Mouse (Mus musculus): ENCODE results near the gene Atg4d. TPM values are rescaled to one million over a fixed set of nuclear protein-coding genes. Genes with fewer than 3 reads are reported as not detected.
"Not testable (repeated sequence)": the region's sequence is repeated elsewhere in the genome, so short reads cannot be mapped to it uniquely, and the experiment has no call there.

The Atg4d gene
- total RNA-seq, 2 experiments from 2014 or later: 29.7 to 33.9 TPM

DNA sequence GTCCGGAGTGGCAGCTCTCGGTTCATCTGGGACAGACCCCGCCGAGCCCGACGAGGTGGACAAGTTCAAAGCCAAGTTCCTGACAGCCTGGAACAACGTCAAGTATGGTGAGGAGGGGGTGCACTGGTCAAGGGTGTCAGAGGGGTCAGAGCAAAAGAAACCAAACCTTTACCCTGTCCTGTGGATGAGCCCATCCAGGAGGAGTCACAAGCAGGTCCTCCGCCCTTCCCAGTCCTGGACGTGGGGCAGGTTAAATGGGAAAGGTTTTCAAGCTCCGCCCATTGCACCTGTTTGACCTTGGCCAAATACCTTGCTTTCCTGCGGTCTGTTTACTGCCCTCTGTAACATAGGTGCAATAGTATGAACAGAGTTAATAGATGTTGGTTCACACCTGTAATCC lies 518 bp downstream of the Atg4d start:
- intact Hi-C loops (cut with DNase I): no loop called here
- peak in 1 of 2 experiments; percentile 51 for DNase-seq (ENCODE audit: extremely low spot score in 1 of 2, low spot score in 2 of 2)

DNA sequence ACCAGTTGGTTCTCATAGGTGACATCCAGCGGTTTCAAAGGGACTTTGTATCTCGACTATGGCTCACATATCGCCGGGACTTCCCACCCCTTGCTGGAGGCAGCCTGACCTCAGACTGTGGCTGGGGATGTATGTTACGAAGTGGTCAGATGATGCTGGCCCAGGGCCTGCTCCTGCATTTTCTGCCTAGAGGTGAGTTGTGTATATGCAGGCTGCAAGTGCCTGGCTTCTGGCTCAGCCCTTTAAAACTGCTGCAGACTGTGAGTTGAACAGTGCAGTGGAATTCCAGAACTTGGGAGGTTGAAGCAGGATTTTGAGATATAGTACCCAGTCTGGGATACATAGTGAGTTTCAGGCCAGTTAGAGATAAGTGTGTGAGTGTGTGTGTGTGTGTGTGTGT lies 1.8 kb downstream of the Atg4d start:
- intact Hi-C loops (cut with DNase I): no loop called here
- DNase-seq (ENCODE audit: extremely low spot score in 1 of 2, low spot score in 2 of 2): no peak

DNA sequence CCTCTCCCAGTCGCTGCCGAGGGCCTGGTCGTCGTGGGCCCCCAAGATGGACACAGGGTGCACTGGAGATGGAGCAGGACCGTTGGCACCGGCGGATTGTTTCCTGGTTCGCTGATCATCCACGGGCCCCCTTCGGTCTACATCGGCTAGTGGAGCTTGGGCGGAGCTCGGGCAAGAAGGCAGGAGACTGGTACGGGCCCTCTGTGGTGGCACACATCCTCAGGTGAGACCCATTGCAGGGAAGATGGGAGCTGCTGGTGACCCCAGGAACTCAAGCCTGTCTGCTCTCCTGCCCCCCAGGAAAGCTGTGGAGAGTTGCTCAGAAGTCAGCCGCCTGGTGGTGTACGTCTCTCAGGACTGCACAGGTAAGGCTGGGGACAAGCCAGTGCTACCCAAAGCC lies 3.2 kb downstream of the Atg4d start:
- intact Hi-C loops (cut with DNase I): no loop called here
- DNase-seq (ENCODE audit: extremely low spot score in 1 of 2, low spot score in 2 of 2): no peak

DNA sequence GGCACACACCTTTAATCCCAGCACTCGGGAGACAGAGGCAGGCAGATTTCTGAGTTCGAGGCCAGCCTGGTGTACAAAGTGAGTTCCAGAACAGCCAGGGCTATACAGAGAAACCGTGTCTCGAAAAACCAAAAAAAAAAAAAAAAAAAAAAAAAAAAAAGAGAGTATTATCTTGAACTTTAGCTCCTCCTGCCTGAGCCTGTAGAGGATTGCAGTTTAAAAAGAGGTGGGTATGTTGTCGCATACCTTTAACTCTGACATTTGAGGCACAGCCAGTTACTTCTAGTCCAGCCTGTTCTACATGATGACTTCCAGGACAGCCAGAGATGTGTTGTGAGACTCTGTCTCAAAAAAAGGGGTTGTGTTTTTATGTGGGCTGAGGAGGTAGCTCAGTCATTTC lies 4.5 kb downstream of the Atg4d start:
- intact Hi-C loops (cut with DNase I); DNase-seq (ENCODE audit: extremely low spot score in 1 of 2, low spot score in 2 of 2): not testable (repeated sequence)

DNA sequence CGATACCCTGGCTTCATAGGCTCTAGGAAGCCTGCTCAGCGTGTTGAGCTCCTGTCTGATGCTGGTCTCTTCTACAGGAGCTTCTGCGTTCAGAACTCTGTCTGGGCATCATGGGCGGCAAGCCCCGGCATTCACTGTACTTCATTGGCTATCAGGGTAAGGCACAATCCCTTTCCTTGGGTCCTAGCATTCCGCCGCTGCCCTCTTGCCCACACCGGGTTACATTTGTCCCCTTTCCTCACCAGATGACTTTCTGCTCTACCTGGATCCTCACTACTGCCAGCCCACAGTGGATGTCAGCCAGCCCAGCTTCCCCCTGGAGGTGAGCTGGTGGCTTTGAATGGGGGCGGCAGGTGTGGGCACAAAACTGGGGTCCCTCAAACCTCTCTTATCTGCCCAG lies 7.3 kb downstream of the Atg4d start:
- intact Hi-C loops (cut with DNase I): no loop called here
- DNase-seq (ENCODE audit: extremely low spot score in 1 of 2, low spot score in 2 of 2): no peak

DNA sequence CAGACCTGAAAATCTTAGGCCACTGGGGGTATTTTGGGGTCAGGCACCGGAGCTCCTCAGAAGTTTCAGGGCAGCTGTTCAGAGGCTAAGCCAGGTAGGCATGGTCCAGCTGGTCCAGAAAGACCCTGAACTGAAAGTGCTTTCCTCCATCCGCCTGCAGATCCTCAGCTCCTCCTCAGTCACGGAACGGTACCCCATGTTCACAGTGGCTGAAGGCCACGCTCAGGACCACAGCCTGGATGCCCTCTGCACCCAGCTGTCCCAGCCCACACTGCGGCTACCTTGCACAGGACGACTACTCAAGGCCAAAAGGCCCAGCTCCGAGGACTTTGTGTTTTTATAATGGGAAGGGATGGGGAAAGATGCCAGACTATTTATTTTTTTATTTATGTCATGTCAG lies 8.0 kb downstream of the Atg4d start:
- intact Hi-C loops (cut with DNase I): no loop called here
- no peak for DNase-seq (ENCODE audit: extremely low spot score in 1 of 2, low spot score in 2 of 2)

DNA sequence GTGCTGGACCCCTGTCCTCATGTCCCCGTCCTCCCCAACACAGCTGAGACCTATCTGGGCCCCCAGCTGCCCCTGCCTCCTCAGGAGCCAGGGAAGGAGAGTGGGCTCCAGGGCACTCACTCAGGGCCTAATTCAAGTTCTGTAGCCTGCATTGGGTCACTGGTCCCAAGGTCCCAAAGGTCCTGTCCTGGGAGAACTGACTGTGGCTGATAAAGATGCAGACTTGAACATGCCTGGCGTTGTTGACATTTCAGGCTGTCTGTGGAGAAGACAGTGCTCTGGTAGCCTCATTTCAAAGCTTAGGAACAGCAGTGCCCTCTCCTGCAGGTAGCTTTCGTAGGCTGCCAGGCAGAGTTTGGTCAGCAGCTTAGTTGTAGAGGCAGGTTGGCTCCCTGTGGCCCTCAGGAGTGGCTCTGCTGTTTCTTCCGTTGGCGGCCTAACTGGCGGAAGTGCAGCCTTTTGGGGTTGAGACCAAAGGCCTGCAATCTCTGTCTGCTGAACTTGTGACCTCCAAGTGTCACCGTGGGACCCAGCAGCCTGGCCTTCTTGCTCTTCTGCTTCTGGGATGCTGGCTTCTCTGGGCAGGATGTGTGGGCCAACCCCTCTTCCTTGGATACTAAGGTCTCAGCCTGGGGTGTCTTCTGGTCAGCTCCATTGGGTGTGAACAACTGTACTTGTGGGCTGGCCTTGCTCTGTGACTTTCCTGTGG lies 8.6 kb downstream of the Atg4d start:
- intact Hi-C loops (cut with DNase I): no loop called here

DNA sequence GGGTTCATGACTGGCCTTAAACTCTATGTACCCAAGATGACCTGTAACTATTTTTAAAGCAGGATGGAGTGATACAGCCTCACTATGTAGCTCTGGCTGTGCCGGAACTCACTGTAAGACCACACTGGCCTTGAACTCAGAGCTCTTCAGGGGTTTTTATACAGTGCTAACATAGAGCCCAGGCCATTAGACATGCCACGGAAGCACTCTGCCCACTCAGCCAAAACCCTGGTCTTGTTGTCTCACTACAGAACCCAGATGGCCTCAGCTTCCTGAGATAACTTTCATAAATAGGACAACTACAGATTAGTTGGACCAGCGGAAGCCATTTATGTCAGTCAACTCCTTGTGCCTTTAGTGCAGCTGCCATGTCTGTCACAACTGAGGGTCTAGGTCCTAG lies 9.2 kb downstream of the Atg4d start:
- no peak for DNase-seq (ENCODE audit: extremely low spot score in 1 of 2, low spot score in 2 of 2)

More for the DNA sequence above, 8.6 kb downstream of the Atg4d start:
- no peak for DNase-seq (ENCODE audit: extremely low spot score in 1 of 2, low spot score in 2 of 2)

DNA sequence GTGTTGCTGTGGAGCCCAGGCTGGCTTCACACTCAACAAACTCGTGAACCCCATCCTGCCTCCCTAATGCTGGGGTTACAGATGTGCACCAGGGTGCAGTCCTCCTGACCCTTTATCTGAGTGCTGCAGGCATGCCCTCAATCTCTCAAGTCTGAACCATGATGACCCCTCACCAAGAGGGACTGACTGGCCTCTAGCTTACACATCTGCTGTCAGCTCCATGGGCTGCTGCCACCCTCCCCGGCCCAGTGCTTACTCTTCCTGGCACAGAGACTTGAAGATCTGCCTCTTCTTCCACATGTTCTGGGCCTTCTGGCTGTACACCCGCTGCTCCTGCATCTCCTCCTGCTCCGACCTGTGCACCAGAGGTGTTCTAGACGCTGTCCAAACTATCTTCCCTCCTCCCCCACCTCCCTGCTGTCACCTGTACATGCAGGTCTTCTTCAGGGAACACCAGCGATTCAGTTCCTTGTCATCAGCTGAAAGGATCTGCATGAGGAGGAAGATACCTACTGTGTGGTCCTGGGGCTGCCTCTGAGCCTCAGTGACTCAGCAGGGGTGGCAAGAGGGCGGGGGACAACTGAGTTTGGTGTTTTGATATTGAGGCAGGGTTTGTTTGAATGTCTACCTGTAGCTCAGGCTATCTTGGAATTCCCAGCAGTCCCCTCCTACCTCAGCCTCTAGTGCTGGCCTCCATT lies 10.1 kb downstream of the Atg4d start:
- DNase-seq (ENCODE audit: extremely low spot score in 1 of 2, low spot score in 2 of 2): no peak
- intact Hi-C loops (cut with DNase I): no loop called here

More for the DNA sequence above, 9.2 kb downstream of the Atg4d start:
- intact Hi-C loops (cut with DNase I): no loop called here

DNA sequence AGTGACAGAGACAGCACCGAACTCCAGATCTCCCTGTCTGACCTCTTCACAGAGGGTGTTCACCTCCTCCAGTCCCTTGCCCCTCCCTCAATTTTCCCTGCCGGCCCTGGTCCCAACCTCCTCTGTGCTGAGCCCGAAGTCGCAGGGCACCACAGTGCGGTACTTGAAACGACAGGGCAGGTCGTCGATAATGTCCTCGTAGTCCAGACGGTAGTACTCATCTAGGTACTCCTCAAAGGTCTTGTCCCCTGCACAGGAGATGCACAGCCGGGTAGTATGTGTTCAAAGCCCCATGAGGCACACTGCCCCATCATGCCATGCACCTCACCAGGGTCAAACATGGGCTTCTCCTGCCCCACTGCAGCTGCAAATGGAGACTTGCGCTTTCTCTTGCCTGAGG lies 10.6 kb downstream of the Atg4d start:
- intact Hi-C loops (cut with DNase I): no loop called here
- DNase-seq (ENCODE audit: extremely low spot score in 1 of 2, low spot score in 2 of 2): no peak

DNA sequence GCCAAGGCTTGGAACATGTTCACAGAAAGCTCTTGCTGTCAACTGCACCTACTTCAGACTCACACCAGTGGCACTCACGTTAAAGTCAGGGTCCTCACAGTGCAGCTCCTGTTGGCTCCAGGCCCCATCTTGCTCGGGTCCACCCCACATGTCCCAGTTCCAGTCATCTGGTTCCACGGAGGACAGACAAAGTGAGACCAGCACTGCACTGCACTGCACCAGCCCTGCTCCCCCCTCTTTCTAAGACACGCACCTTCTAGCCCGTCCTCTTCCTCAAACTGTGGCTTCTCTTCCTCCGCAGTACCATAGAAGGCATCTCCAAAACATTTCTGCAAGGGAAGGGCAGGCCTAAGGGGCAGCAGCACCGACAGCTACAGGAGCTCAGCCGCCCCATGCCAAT lies 11.2 kb downstream of the Atg4d start:
- DNase-seq (ENCODE audit: extremely low spot score in 1 of 2, low spot score in 2 of 2): no peak
- intact Hi-C loops (cut with DNase I): no loop called here

DNA sequence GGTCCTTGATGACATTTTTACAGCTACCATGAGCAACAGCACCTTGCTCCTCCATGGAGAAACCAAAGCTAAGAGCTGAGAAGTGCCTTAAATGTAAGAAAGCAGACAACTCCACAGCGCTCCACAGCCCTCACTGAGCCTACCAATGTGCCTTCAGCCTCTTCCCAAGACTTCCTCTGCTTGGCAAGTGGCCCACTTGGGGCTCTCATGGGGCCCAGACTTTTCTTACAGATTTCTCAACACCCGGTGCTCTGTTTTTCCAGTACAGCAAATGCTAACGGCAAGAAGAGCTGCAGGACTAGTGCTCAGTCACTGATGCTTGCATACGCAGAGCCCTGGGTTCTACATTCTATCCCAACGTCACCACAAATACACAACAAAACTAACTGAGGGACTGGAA lies 12.7 kb downstream of the Atg4d start:
- intact Hi-C loops (cut with DNase I): no loop called here
- DNase-seq (ENCODE audit: extremely low spot score in 1 of 2, low spot score in 2 of 2): no peak

DNA sequence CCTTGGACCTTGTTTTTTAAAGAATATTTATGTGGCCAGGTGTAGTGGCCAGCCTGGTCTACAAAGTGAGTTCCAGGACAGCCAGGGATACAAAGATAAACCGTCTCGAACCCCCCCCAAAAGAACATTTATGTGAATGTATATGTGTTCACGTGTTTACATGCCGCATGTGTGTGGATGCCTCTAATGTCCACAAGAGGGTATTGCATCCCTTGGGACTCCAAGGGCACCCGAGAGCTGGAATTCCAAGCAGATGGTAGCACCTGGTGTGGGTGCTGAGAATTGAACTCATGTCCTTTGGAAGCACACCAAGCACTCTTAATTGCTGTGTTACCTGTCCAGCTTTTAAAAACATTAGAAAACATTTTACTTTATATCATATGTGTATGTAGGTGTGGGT lies 18.5 kb downstream of the Atg4d start:
- intact Hi-C loops (cut with DNase I): no loop called here
- DNase-seq (ENCODE audit: extremely low spot score in 1 of 2, low spot score in 2 of 2): no peak

DNA sequence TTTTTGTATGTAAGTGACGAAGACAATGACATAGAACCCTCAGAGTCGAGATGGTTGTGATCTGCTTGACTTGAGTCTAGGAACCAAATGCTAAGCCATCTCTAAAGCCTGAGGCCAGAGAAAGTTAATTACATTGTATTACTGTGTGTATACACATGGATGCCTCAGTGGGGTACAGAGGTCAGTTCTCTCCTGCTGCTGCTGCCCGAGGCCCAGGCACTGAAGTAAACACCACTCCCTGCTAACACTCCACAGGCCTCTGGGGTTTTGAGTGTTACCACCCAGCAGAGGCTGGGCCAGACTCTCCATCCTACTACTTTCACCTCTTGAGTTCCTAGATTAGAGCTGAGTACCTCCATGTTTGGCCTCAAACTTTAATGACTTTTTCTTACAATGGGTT lies 18.9 kb downstream of the Atg4d start:
- intact Hi-C loops (cut with DNase I): no loop called here
- no peak for DNase-seq (ENCODE audit: extremely low spot score in 1 of 2, low spot score in 2 of 2)

DNA sequence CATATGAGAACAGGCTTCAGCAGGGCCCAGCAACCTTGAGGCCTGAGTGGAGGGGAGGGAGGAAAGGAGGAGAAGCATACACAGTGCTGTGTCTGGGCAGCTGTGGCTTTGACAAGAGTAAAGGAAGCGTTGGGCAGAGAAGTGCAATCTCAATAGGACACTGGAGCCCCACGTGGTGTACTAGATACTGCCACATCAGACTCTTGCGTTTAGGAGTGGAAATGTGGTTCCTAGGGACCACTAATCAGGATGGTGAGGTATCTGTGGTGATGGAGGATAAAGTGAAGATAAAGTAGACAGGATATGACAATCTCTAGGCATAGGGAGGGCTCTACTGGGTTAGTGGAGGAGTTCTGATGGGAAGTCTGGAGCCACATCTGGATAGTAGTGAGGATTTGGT lies 21.7 kb downstream of the Atg4d start:
- intact Hi-C loops (cut with DNase I): no loop called here
- DNase-seq (ENCODE audit: extremely low spot score in 1 of 2, low spot score in 2 of 2): no peak

DNA sequence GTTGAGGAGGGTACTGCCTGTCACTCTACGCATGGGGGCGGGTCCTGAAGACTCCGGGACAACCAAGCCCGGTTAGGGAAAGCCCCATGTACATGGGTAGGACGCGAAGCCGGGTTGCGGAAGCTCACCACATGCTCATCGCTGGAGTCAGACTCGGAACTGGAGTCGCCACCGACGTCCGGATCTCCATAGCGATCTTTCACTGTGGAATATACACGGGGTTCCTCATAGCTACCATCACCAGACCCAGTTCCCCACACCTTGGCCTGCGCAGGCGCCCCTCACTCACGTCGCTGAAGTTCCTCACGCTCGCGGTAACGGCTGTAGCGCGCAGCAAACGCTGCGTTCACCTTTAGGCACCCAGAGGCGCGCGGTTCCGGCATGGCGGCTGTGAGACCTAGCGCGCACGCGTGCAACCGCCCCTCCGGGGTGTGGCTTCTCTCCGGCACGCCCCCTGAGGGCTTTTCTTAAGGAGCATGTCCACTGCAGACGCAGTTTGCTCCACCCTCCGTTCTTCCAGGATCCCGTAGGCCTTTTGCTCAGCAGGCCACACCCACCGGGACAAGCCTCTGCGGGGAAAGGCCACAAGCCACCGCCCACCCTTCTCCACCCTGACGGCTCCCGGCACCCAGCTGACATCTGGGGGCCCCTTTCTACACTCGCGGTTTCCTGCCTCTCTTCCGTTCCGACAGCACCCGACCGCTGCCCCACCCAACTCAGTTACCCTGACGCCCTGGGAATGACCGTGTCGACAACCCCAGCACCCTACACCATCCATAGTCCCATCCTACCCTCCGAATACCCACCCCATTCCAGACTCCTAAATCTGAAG lies 22.7 kb downstream of the Atg4d start, which contains the start of gene Kri1:
TSS of gene Kri1 (minus strand) at position 399 of the 832 bp plus-strand sequence.
- DNase-seq (ENCODE audit: extremely low spot score in 1 of 2, low spot score in 2 of 2): peak; percentile 96 to 99
- intact Hi-C loops (cut with DNase I): no loop called here

DNA sequence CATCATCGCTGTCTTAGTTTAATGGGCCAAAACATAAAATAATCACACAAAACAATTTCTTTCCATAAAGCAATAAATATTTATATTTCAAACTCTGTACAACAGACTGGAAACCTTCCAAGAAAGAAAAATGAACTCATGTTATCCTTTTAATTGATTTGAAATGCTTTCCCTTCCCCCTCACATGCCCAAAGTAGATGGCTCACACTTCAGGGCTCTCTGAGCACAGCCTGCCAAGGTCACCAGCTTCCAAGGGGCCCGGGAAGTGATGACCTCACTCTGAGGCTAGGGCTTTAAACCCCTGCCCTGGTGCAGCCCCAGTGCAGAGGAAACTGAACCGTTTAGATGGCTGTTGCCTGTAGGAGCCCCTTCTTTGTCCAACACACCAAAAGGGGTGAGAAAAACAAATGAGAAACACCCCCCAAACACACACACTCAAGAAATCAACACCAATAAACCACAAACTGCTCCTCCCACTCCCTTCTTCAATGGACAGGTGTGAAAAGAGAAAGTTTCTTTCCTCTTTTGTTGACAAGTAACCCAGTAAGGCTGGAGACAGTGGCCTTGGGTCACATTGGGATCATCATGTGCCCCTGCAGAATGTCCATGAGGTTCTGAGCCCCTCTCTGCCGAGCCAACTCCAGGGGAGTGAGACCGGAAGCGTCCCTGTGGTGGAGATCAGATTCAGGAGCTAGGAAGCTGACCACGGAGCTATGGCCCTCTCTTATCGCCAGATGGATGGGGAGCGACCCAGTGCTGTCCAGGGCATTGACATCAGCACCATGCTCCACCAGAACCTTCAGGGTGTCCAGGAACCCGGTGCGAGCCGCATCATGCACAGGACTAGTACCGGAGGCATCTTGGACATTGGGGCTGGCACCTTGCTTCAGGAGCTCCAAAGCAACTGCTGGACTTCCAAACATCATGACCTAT lies 23.6 kb downstream of the Atg4d start:
- DNase-seq (ENCODE audit: extremely low spot score in 1 of 2, low spot score in 2 of 2): peak in 1 of 2 experiments; percentile 32

DNA sequence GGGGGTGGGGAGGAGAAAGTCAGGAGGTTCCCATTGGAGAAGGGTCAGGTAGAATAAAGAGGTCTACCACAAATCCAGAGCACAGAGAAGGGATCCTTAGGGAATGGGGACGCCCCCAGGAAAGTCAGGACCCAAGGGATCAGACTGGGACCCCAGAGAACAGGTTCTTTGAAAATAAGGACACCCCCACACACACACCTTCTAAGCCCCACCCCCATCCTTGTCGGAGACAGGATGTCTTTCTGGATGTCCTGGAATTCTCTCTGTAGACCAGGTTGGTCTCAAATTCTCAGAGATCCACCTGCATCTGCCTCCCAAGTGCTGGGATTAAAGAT lies 24.2 kb downstream of the Atg4d start:
- DNase-seq (ENCODE audit: extremely low spot score in 1 of 2, low spot score in 2 of 2): no peak
- intact Hi-C loops (cut with DNase I): no loop called here

More for the DNA sequence above, 23.6 kb downstream of the Atg4d start:
- intact Hi-C loops (cut with DNase I): no loop called here

DNA sequence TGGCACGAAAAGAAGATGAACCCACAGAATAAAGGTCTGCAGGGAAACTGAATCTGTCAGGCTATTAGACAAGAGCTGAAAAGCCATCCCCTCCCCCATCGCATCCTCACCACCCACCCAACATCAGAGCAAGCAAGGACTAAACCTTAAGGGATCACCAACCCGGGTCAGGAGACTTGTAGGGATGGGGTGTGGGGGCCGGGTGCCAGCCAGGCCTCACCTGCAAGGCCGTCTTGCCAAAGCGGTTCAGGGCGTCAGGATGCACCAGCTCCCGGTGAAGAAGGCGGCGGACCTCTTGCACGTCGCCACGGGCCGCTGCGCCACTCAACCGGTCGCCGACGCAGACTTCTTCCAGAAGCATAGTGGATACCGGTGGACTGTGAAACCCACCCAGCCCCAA lies 25.5 kb downstream of the Atg4d start:
- intact Hi-C loops (cut with DNase I): no loop called here
- DNase-seq (ENCODE audit: extremely low spot score in 1 of 2, low spot score in 2 of 2): peak in 1 of 2 experiments; percentile 46
